Mouse (Mus musculus) midbrain, embryonic 11.5 days (tissue): ENCODE results near the gene Mtmr6. TPM values are rescaled to one million over a fixed set of nuclear protein-coding genes. Genes with fewer than 3 reads are reported as not detected.
"Not testable (repeated sequence)": the region's sequence is repeated elsewhere in the genome, so short reads cannot be mapped to it uniquely, and the experiment has no call there.

Source experiments
- ATAC-seq: fragments of 200-750 bp; cut with Nextera tagmentation; 2 replicates; pipeline ENCODE4 v1.8.0; 2017; ENCODE audit warnings: moderate TSS enrichment, moderate library complexity; ENCODE audit not compliant: low FRiP score
- DNase-seq: peaks from one replicate; pipeline ENCODE4 v3.0.0; 2015; ENCODE audit warnings: low spot score; ENCODE audit errors: missing footprints
- H3K27ac ChIP-seq: fragments of 300-500 bp; sonication (generic); 2 replicates; pipeline ENCODE4 v1.5.1; 2014; ENCODE audit warnings: low read depth, low read length
- H3K27me3 ChIP-seq: fragments of 300-500 bp; sonication (generic); 2 replicates; pipeline ENCODE4 v1.6.1; 2014; ENCODE audit warnings: mild to moderate bottlenecking, low read length, moderate library complexity, mixed read lengths; ENCODE audit not compliant: control insufficient read depth, insufficient read depth
- H3K36me3 ChIP-seq: fragments of 300-500 bp; sonication (generic); 2 replicates; pipeline ENCODE4 v1.6.1; 2014; ENCODE audit warnings: mild to moderate bottlenecking, low read length, moderate library complexity, mixed read lengths; ENCODE audit not compliant: control insufficient read depth, insufficient read depth
- H3K4me1 ChIP-seq: fragments of 300-500 bp; sonication (generic); 2 replicates; pipeline ENCODE4 v1.6.1; 2014; ENCODE audit warnings: low read length; ENCODE audit not compliant: control insufficient read depth, insufficient read depth
- H3K4me2 ChIP-seq: fragments of 300-500 bp; sonication (generic); 2 replicates; pipeline ENCODE4 v1.6.1; 2014; ENCODE audit warnings: mild to moderate bottlenecking, moderate library complexity
- H3K4me3 ChIP-seq: fragments of 300-500 bp; sonication (generic); 2 replicates; pipeline ENCODE4 v1.5.1; 2014; ENCODE audit warnings: low read depth, low read length
- H3K9ac ChIP-seq: fragments of 300-500 bp; sonication (generic); 2 replicates; pipeline ENCODE4 v1.6.1; 2014; ENCODE audit warnings: low read length
- H3K9me3 ChIP-seq: fragments of 300-500 bp; sonication (generic); 2 replicates; pipeline ENCODE4 v1.6.1; 2016; ENCODE audit warnings: low read length; ENCODE audit not compliant: control insufficient read depth
- WGBS: fragments of 180-500 bp; shearing (Covaris S2); extraction: QIAGEN DNeasy Blood & Tissue Kit; methylation state at CpG from one replicate; pipeline ENCODE4 v1.1.7; 2014; 5-methylcytosine and 5-hydroxymethylcytosine counted together
- microRNA counts: library from miRNA; unstranded; fragments of <30 nt; microRNA quantifications from one replicate; lab custom pipeline; 2015
- microRNA-seq: library from miRNA; unstranded; fragments of <30 nt; microRNA quantifications from one replicate; pipeline ENCODE4, GENCODE M21; 2017
- polyA plus RNA-seq: library from polyadenylated mRNA; unstranded; fragments of >200 nt; fragmentation: Nextera tagmentation; extraction: Ambion mirVana; gene quantifications from 2 replicates; pipeline ENCODE4 v1.2.1, GENCODE M21; 2014

Mtmr6 gene
- polyA plus RNA-seq, 1 experiment from 2014 or later, result 51.0 TPM

GRCm38 (mm10) chr14:60308113-60308512 is 43.1 kb downstream of the Mtmr6 start:
- H3K4me3 ChIP-seq, result no peak overlapping the region
- H3K4me2 ChIP-seq, result no peak overlapping the region
- no peaks in the 10 kb centered on the region for H3K36me3 ChIP-seq
- no peak overlapping the region for H3K27ac ChIP-seq
- DNase-seq, result no peak
- WGBS, result 69% methylated on average over 6 of the region's 6 CpGs
- H3K9me3 ChIP-seq, result no peaks in the 10 kb centered on the region
- H3K9ac ChIP-seq, result no peak overlapping the region
- no peaks in the 10 kb centered on the region for H3K27me3 ChIP-seq
- H3K4me1 ChIP-seq, result no peaks in the 10 kb centered on the region
- no peak for ATAC-seq

DNA sequence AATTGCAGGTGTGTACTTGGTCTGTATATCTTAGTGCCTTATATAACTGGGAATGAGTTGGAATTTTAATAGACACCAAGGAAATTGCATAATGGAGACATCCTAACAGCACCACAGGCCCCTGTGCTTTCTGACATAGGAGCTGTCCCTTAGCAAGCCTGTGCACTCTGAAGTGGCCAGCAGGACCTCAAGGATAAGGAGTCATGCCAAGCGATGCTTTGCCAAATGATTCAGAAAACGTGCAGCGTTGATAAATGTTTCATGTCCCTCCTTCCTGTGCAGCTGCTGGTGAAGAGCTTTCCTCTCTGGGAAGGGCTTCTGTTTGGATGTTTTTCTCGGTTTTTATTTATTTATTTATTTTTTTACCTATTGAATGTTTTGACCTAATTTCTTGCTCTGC is 45.7 kb downstream of the Mtmr6 start:
- Histone ChIP-seq H3K36me3 (no peaks in the 10 kb centered on the region), H3K27ac (no peak overlapping the region), H3K4me1 (no peaks in the 10 kb centered on the region), H3K4me2 (no peak overlapping the region), H3K9me3 (no peaks in the 10 kb centered on the region), H3K9ac (no peak overlapping the region), H3K27me3 (no peaks in the 10 kb centered on the region), H3K4me3 (no peak overlapping the region)
- DNase-seq (no peak), ATAC-seq (no peak)
- 78% methylated on average over 4 of the region's 4 CpGs for WGBS

DNA sequence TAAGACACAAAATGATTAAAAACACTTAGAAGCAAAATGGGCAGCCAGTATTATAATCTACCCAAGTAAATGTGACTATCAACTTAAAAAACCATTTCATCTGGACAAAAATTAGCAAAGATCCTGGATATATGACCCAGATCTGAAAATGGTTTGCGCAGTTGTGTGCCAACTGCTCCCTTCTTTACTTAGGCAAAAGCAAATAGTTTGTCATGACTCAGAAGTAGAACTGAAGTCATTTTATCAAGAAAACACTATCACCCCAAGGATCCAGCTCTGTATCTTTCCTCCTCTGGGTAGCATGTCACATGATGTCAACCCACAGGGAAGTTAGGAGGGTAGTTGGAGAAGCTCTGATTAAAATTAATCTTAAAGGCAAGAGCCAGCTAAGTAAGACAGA is 54.2 kb downstream of the Mtmr6 start:
- DNase-seq (no peak), ATAC-seq (no peak)
- Histone ChIP-seq H3K36me3 (no peaks in the 10 kb centered on the region), H3K9me3 (no peaks in the 10 kb centered on the region), H3K4me2 (no peak overlapping the region), H3K27ac (no peak overlapping the region), H3K4me1 (no peaks in the 10 kb centered on the region), H3K27me3 (no peaks in the 10 kb centered on the region), H3K9ac (no peak overlapping the region), H3K4me3 (no peak overlapping the region)
- 93% methylated on average over 1 of the region's 1 CpGs for WGBS

DNA sequence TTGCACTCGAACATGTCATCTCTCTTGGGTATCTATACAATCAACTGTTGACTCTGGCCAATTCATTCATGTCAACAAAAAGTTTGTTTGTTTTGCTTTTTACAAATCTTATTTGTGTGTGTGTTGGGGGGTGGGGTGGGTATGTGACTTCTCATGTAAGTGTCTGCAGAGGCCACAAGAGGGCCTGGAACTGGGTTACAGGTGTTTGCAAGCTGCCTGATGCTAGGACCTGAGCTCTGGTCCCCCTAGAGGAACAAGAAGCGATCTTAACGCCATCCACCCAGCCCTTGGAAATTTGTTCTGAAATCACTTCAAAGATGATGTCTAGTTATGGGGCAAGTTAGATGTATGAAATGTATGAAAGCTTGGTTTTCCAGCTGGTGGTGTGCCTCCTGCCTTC is 55.8 kb downstream of the Mtmr6 start:
- ATAC-seq, result no peak
- 76% methylated on average over 3 of the region's 3 CpGs for WGBS

GRCm38 (mm10) chr14:60340001-60340400 is 75.0 kb downstream of the Mtmr6 start:
- H3K9me3 ChIP-seq, H3K9ac ChIP-seq, H3K27me3 ChIP-seq, H3K4me3 ChIP-seq, H3K4me1 ChIP-seq, H3K27ac ChIP-seq, ATAC-seq, DNase-seq, H3K4me2 ChIP-seq, H3K36me3 ChIP-seq: not testable (repeated sequence)
- 87% methylated on average over 5 of the region's 5 CpGs for WGBS

More for the DNA sequence above, 55.8 kb downstream of the Mtmr6 start:
- no peak overlapping the region for H3K9ac ChIP-seq
- H3K4me2 ChIP-seq, result no peak overlapping the region
- DNase-seq, result no peak
- no peaks in the 10 kb centered on the region for H3K36me3 ChIP-seq
- H3K27me3 ChIP-seq, result no peaks in the 10 kb centered on the region
- H3K4me3 ChIP-seq, result no peak overlapping the region
- no peak overlapping the region for H3K27ac ChIP-seq
- no peaks in the 10 kb centered on the region for H3K9me3 ChIP-seq
- H3K4me1 ChIP-seq, result no peaks in the 10 kb centered on the region

GRCm38 (mm10) chr14:60340570-60340969 is 75.5 kb downstream of the Mtmr6 start:
- no peak overlapping the region for H3K27ac ChIP-seq
- no peaks in the 10 kb centered on the region for H3K4me1 ChIP-seq
- H3K9ac ChIP-seq, result no peak overlapping the region
- H3K36me3 ChIP-seq, result no peaks in the 10 kb centered on the region
- no peak overlapping the region for H3K4me3 ChIP-seq
- no peak overlapping the region for H3K4me2 ChIP-seq
- H3K9me3 ChIP-seq, result no peaks in the 10 kb centered on the region
- 82% methylated on average over 4 of the region's 4 CpGs for WGBS
- H3K27me3 ChIP-seq, result no peaks in the 10 kb centered on the region
- DNase-seq (no peak), ATAC-seq (no peak)

GRCm38 (mm10) chr14:60345326-60345876 is 80.4 kb downstream of the Mtmr6 start:
- ATAC-seq, result no peak
- Histone ChIP-seq H3K9me3 (no peaks in the 10 kb centered on the region), H3K36me3 (no peaks in the 10 kb centered on the region), H3K4me2 (no peak overlapping the region), H3K9ac (no peak overlapping the region), H3K4me3 (no peak overlapping the region), H3K27ac (no peak overlapping the region), H3K27me3 (no peaks in the 10 kb centered on the region), H3K4me1 (no peaks in the 10 kb centered on the region)
- 89% methylated on average over 6 of the region's 6 CpGs for WGBS
- no peak for DNase-seq

MicroRNAs within 50 kb of the gene (microRNA counts, 519-probe panel; counts per million panel counts)
- not detected for microRNA mmu-miR-719 (lab: Ali Mortazavi, UCI)

Small RNAs within 50 kb of the gene (microRNA-seq; reads per million reads assigned to microRNA genes)
- gene Mir719, result not detected

Other genes with a start within 250 kb of the Mtmr6 start
- 7.4 and 8.3 TPM in 2 replicates for gene Atp8a2, start 68.0 kb upstream of the Mtmr6 start, polyA plus RNA-seq
- gene Nupl1, start 13.8 kb upstream of the Mtmr6 start, polyA plus RNA-seq, result 0.04 TPM in 1 of 2 replicates, not detected in the other
- 86.7 and 94.8 TPM in 2 replicates for gene Gm49336, start 13.7 kb upstream of the Mtmr6 start, polyA plus RNA-seq
- gene Amer2, start 108.0 kb downstream of the Mtmr6 start, polyA plus RNA-seq, result 11.2 and 12.5 TPM in 2 replicates